Mouse (Mus musculus) cerebellum, postnatal 14 days (tissue): ENCODE results near the gene Vmn1r30.

ENCODE experiments used
- DNase-seq, 2 experiments: peaks; one replicate each; pipeline ENCODE4 v3.0.0; 2021; ENCODE audit warnings: mixed read lengths in 2 of 2

The Vmn1r30 gene

GRCm38 (mm10) chr6:58443285-58443684 is at the start of gene Vmn1r30:
TSS of gene Vmn1r30 (minus strand) at chr6:58443385.
- DNase-seq, result no peak

GRCm38 (mm10) chr6:58475230-58475629 is 32.0 kb upstream of the Vmn1r30 start, which contains the start of gene Vmn1r31:
TSS of gene Vmn1r31 (minus strand) at chr6:58475330.
- DNase-seq, result no peak
